Mouse (Mus musculus) kidney, postnatal 0 days (tissue): ENCODE measurements at regions not wholly inside any gene's neighbourhood (a gene's known extent, or its start where the extent isn't known, plus 50 kb on each side); places are given as distances from the start of the nearest gene placed in this dataset.

Experiments used
- ATAC-seq: fragments of 200-750 bp; cut with Nextera tagmentation; replicated peaks from 2 replicates; pipeline ENCODE4 v1.8.0; 2017; ENCODE audit warnings: low read depth, moderate number of reproducible peaks, moderate TSS enrichment, moderate library complexity; ENCODE audit not compliant: low FRiP score
- DNase-seq: peaks from one replicate; pipeline ENCODE4 v3.0.0-alpha.2; 2016; ENCODE audit warnings: low spot score
- H3K27ac ChIP-seq: fragments of 300-500 bp; sonication (generic); 2 replicates; pipeline ENCODE4 v1.5.1; 2014; ENCODE audit warnings: mild to moderate bottlenecking
- H3K27me3 ChIP-seq: fragments of 300-500 bp; sonication (generic); 2 replicates; pipeline ENCODE4 v1.6.1; 2014; ENCODE audit warnings: low read length, mixed read lengths; ENCODE audit not compliant: insufficient read depth
- H3K36me3 ChIP-seq: fragments of 300-500 bp; sonication (generic); 2 replicates; pipeline ENCODE4 v1.6.1; 2014; ENCODE audit warnings: low read length, mixed read lengths; ENCODE audit not compliant: insufficient read depth
- H3K4me1 ChIP-seq: fragments of 300-500 bp; sonication (generic); replicated peaks from 2 replicates; pipeline ENCODE4 v1.6.1; 2014; ENCODE audit warnings: antibody characterized with exemption, low read length, mixed read lengths; ENCODE audit not compliant: insufficient read depth
- H3K4me2 ChIP-seq: fragments of 300-500 bp; sonication (generic); 2 replicates; pipeline ENCODE4 v1.6.1; 2014; ENCODE audit warnings: mild to moderate bottlenecking, low read length, moderate library complexity, mixed read lengths
- H3K4me3 ChIP-seq: fragments of 300-500 bp; sonication (generic); replicated peaks from 2 replicates; pipeline ENCODE4 v1.5.1; 2014; ENCODE audit warnings: low read depth, low read length
- H3K9ac ChIP-seq: fragments of 300-500 bp; sonication (generic); 2 replicates; pipeline ENCODE4 v1.6.1; 2014; ENCODE audit warnings: low read depth, low read length
- H3K9me3 ChIP-seq: fragments of 300-500 bp; sonication (generic); replicated peaks from 2 replicates; pipeline ENCODE4 v1.6.1; 2016; ENCODE audit warnings: low read length, inconsistent platforms, mixed read lengths
- CTCF ChIP-seq: IDR thresholded peaks from 2 replicates; pipeline ENCODE4 v1.5.1; 2016; ENCODE audit warnings: antibody characterized with exemption, low read depth, mild to moderate bottlenecking, moderate library complexity
- WGBS: fragments of 180-500 bp; shearing (Covaris S2); extraction: QIAGEN DNeasy Blood & Tissue Kit; methylation state at CpG from one replicate; pipeline ENCODE4 v1.1.7; 2014; 5-methylcytosine and 5-hydroxymethylcytosine counted together

DNA sequence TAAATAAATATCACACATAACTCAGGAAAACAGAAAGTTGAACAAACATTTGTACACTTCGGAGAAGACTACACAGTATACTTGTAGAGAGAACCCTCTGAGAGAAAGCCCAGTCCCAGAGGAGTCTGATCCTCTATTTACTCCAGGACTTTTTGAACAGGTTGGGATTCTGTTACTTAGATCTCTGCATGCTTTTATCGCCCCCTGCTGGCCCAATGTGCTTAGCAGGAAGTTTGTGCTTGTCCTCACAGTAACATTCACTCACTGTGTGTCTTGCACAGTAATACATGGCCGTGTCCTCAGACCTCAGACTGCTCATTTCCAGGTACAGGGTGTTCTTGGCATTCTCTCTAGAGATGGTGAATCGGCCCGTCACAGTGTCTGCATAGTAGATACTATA lies 282.7 kb downstream of the Adam6a start:
- Histone ChIP-seq H3K9ac (no peak overlapping the region), H3K9me3 (no peaks in the 10 kb centered on the region), H3K4me3 (no peak overlapping the region), H3K4me1 (no peaks in the 10 kb centered on the region), H3K27me3 (no peaks in the 10 kb centered on the region), H3K27ac (no peak overlapping the region), H3K4me2 (no peak overlapping the region), H3K36me3 (no peaks in the 10 kb centered on the region)
- DNase-seq (peak; percentile 1), ATAC-seq (no peak)
- WGBS: 67% methylated on average over 5 of the region's 5 CpGs
- peak; percentile 24; the same call in 1 of the 2 replicates for TF ChIP-seq CTCF

- H3K4me3 ChIP-seq: no peak overlapping the region
- no peaks in the 10 kb centered on the region for H3K4me1 ChIP-seq
- no peaks in the 10 kb centered on the region for H3K36me3 ChIP-seq
- WGBS: 50% methylated on average over 4 of the region's 4 CpGs
- no peaks in the 10 kb centered on the region for H3K27me3 ChIP-seq
- ATAC-seq: no peak
- no peak overlapping the region for H3K9ac ChIP-seq
- no peaks in the 10 kb centered on the region; the same call in 1 of the 2 replicates for H3K9me3 ChIP-seq
- no peak overlapping the region for H3K27ac ChIP-seq
- no peak for DNase-seq
- peak; percentile 51; the same call in 1 of the 2 replicates for TF ChIP-seq CTCF
- no peak overlapping the region for H3K4me2 ChIP-seq
These were observed 315.2 kb downstream of the Adam6a start for GRCm38 (mm10) chr12:113858893-113859292.

DNA sequence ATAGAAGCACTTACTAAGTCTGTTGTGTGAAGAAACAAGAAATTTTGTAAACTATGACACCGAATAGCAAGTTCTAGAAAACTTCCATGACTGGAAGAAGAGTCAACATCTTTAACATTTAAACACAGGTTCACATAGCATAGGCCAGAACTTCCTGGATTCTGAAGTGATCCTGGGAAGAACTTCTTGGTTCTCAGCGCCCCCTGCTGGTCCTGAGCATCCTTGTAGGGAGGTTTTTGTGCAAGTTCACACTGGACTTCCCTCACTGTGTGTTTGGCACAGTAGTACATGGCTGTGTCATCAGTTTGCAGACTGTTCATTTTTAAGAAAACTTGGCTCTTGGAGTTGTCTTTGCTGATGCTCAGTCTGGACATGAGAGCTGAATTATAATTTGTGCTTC lies 335.1 kb downstream of the Adam6a start:
- DNase-seq: no peak
- WGBS: 22% methylated on average over 2 of the region's 2 CpGs

GRCm38 (mm10) chr12:113896152-113896551 lies 352.4 kb downstream of the Adam6a start:
- no peak overlapping the region for H3K4me2 ChIP-seq
- no peak overlapping the region for H3K27ac ChIP-seq
- TF ChIP-seq CTCF: peak; percentile 40; the same call in 1 of the 2 replicates
- H3K9ac ChIP-seq: no peak overlapping the region
- no peaks in the 10 kb centered on the region for H3K27me3 ChIP-seq
- WGBS: 32% methylated on average over 4 of the region's 4 CpGs
- no peaks in the 10 kb centered on the region for H3K4me1 ChIP-seq
- no peak for DNase-seq
- H3K9me3 ChIP-seq: no peaks in the 10 kb centered on the region
- ATAC-seq: no peak
- no peak overlapping the region for H3K4me3 ChIP-seq
- no peaks in the 10 kb centered on the region for H3K36me3 ChIP-seq

More for the DNA sequence above, 335.1 kb downstream of the Adam6a start:
- no peak overlapping the region for H3K9ac ChIP-seq
- H3K27me3 ChIP-seq: no peaks in the 10 kb centered on the region
- ATAC-seq: no peak
- no peak overlapping the region for H3K4me3 ChIP-seq
- TF ChIP-seq CTCF: peak; percentile 37
- no peaks in the 10 kb centered on the region for H3K36me3 ChIP-seq
- no peaks in the 10 kb centered on the region for H3K9me3 ChIP-seq
- no peaks in the 10 kb centered on the region for H3K4me1 ChIP-seq
- no peak overlapping the region for H3K27ac ChIP-seq
- no peak overlapping the region for H3K4me2 ChIP-seq

DNA sequence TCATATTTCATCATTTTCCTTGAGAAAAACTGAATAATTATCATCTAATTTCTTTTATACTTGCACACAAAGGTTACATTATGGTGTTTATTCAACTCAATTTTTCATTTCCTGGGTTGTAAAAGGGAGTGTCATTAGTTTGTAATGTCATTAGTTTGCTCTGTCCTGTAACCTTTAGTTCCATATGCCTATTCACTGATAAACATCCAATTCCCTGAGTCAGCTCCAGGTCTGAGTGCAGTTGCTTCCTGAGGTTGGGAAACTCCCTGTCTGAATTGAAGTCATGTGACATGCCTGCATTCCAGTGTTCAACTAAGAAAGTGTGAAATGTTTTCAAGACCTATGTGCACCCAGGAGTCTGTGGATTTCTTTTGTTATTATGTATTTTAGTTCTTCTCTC lies 362.8 kb downstream of the Adam6a start:
- no peak overlapping the region for H3K4me2 ChIP-seq
- no peak overlapping the region for H3K27ac ChIP-seq
- no peaks in the 10 kb centered on the region for H3K4me1 ChIP-seq
- H3K9ac ChIP-seq: no peak overlapping the region
- H3K36me3 ChIP-seq: no peaks in the 10 kb centered on the region
- H3K9me3 ChIP-seq: no peaks in the 10 kb centered on the region
- TF ChIP-seq CTCF: no peak
- ATAC-seq (no peak), DNase-seq (no peak)
- no peaks in the 10 kb centered on the region for H3K27me3 ChIP-seq
- H3K4me3 ChIP-seq: no peak overlapping the region

- no peaks in the 10 kb centered on the region for H3K36me3 ChIP-seq
- no peak overlapping the region for H3K9ac ChIP-seq
- H3K4me1 ChIP-seq: no peaks in the 10 kb centered on the region
- TF ChIP-seq CTCF: no peak
- no peaks in the 10 kb centered on the region for H3K27me3 ChIP-seq
- no peaks in the 10 kb centered on the region for H3K9me3 ChIP-seq
- 74% methylated on average over 1 of the region's 1 CpGs for WGBS
- DNase-seq: no peak
- H3K27ac ChIP-seq: no peak overlapping the region
- no peak overlapping the region for H3K4me2 ChIP-seq
- no peak overlapping the region for H3K4me3 ChIP-seq
- ATAC-seq: no peak
These were observed 364.0 kb downstream of the Adam6a start for GRCm38 (mm10) chr12:113907751-113908150.

- Histone ChIP-seq H3K27me3 (no peaks in the 10 kb centered on the region), H3K27ac (no peak overlapping the region), H3K9ac (no peak overlapping the region), H3K4me1 (no peaks in the 10 kb centered on the region), H3K9me3 (no peaks in the 10 kb centered on the region), H3K4me2 (no peak overlapping the region), H3K36me3 (no peaks in the 10 kb centered on the region), H3K4me3 (no peak overlapping the region)
- 41% methylated on average over 3 of the region's 3 CpGs for WGBS
- no peak for ATAC-seq
- TF ChIP-seq CTCF: peak; percentile 32; the same call in 1 of the 2 replicates
- no peak for DNase-seq
These were observed 368.1 kb downstream of the Adam6a start for GRCm38 (mm10) chr12:113911770-113912169.
